Mouse (Mus musculus): Measurements from ENCODE around the gene Sbno2. TPM values are rescaled to one million over a fixed set of nuclear protein-coding genes. Genes with fewer than 3 reads are reported as not detected.

The Sbno2 gene
- total RNA-seq, 2 experiments from 2014 or later = 9.2 to 20.9 TPM

- ATAC-seq (replicated peaks; ENCODE audit: low FRiP score, poor library complexity, severe bottlenecking) = no peak
Observed at GRCm38 (mm10) chr10:80129846-80130245, 24.5 kb upstream of the Sbno2 start.

GRCm38 (mm10) chr10:80127920-80128319, 22.5 kb upstream of the Sbno2 start:
- ATAC-seq (replicated peaks; ENCODE audit: low FRiP score, poor library complexity, severe bottlenecking) = no peak

- peak; percentile 83 for ATAC-seq (replicated peaks; ENCODE audit: low FRiP score, poor library complexity, severe bottlenecking)
Observed at GRCm38 (mm10) chr10:80123932-80124562, 18.7 kb upstream of the Sbno2 start.

GRCm38 (mm10) chr10:80121639-80122038, 16.3 kb upstream of the Sbno2 start:
- no peak for ATAC-seq (replicated peaks; ENCODE audit: low FRiP score, poor library complexity, severe bottlenecking)

GRCm38 (mm10) chr10:80120146-80120545, 14.8 kb upstream of the Sbno2 start:
- no peak for ATAC-seq (replicated peaks; ENCODE audit: low FRiP score, poor library complexity, severe bottlenecking)

- ATAC-seq (replicated peaks; ENCODE audit: low FRiP score, poor library complexity, severe bottlenecking) = no peak
Observed at GRCm38 (mm10) chr10:80118552-80118951, 13.2 kb upstream of the Sbno2 start.

DNA sequence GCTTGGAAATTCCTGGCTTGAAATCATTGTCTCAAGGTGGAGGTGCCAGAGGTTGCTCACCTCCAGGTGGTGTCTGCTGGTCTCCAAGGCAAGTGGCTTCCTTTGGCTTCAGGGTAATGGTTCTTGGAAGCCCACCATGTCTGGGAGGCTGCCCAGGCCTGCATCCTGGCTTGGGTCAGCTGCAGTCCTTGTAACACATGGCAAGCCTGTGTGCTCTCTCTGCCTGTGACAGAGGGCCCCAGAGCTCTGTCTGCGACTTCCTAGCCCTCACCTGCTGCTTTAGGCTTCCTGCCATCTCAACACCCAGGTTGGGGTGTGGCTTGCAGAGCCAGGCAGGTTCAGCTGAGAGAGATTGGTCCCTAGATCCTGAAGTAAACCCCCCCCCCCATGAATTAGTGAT, 12.4 kb upstream of the Sbno2 start:
- no peak for ATAC-seq (replicated peaks; ENCODE audit: low FRiP score, poor library complexity, severe bottlenecking)

- ATAC-seq (replicated peaks; ENCODE audit: low FRiP score, poor library complexity, severe bottlenecking) = peak; percentile 36
Observed at GRCm38 (mm10) chr10:80116927-80117691, 11.7 kb upstream of the Sbno2 start.

- no peak for ATAC-seq (replicated peaks; ENCODE audit: low FRiP score, poor library complexity, severe bottlenecking)
Observed at GRCm38 (mm10) chr10:80116563-80116926, 11.2 kb upstream of the Sbno2 start.

- no peak for ATAC-seq (replicated peaks; ENCODE audit: low FRiP score, poor library complexity, severe bottlenecking)
Observed at GRCm38 (mm10) chr10:80115944-80116335, 10.6 kb upstream of the Sbno2 start.

DNA sequence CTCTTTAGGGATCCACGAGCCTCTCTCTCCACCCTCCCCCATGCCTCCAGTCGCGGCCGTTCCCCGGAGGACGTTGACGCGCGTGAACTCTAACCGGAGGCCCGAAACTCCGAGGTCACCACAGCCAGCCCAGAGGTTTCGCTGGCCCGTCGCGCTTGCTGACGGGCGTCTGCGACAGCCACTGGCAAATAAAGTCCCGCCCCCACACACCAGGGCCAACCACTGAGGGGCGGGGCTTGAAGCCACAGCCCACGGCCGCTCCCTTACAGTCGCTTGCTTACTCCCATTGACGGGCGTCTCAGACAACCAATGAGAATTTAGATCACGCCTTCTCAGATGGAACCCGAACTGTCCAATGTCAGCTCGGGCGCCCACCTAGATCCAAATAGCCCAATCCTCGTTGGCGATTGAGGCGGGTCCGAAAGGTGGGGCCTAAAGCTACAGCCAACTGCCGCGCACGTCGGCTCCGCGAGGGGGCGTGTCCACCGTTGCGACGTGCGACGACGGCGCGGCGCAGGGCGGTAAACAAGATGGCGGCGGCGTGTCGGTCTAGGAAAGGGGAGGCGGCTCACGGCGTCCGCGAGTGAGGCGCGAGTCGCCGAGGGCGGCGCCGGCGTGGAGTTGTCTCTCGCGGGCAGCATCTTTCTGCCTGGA, 10.0 kb upstream of the Sbno2 start, which contains the start of gene Stk11:
Gene Stk11 (plus strand): TSS at position 514 of the 654 bp plus-strand sequence.
- ATAC-seq (replicated peaks; ENCODE audit: low FRiP score, poor library complexity, severe bottlenecking) = peak; percentile 80

- ATAC-seq (replicated peaks; ENCODE audit: low FRiP score, poor library complexity, severe bottlenecking) = peak; percentile 60
Observed at GRCm38 (mm10) chr10:80114341-80115284, 9.2 kb upstream of the Sbno2 start.

- ATAC-seq (replicated peaks; ENCODE audit: low FRiP score, poor library complexity, severe bottlenecking) = no peak
Observed at GRCm38 (mm10) chr10:80107678-80108077, 2.3 kb upstream of the Sbno2 start.

- ATAC-seq (replicated peaks; ENCODE audit: low FRiP score, poor library complexity, severe bottlenecking) = no peak
Observed at GRCm38 (mm10) chr10:80105926-80106325, 555 bp upstream of the Sbno2 start.

DNA sequence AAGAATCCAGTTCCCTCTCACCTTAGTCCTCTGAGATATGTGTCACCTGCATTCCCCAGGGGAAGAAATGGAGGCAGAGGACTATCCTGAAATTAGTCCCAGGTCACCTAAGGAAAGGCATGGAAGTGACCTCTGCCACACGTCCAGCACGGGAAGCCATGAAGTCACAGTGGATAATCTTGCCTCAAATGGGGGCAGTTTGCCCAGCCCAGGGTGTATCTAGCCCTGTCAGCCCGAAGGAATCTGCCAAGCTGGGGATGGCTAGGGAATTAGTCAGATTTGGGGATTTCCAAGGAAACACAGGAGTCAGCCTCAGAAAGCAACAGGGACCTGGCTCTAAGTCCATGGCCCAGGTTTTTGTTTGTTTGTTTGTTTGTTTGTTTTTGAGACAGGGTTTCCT, 1.2 kb downstream of the Sbno2 start:
- ATAC-seq (replicated peaks; ENCODE audit: low FRiP score, poor library complexity, severe bottlenecking) = no peak

GRCm38 (mm10) chr10:80103032-80103431, 2.3 kb downstream of the Sbno2 start:
- peak; percentile 61 for ATAC-seq (replicated peaks; ENCODE audit: low FRiP score, poor library complexity, severe bottlenecking)

- peak; percentile 87 for ATAC-seq (replicated peaks; ENCODE audit: low FRiP score, poor library complexity, severe bottlenecking)
Observed at GRCm38 (mm10) chr10:80102216-80102915, 3.0 kb downstream of the Sbno2 start.

DNA sequence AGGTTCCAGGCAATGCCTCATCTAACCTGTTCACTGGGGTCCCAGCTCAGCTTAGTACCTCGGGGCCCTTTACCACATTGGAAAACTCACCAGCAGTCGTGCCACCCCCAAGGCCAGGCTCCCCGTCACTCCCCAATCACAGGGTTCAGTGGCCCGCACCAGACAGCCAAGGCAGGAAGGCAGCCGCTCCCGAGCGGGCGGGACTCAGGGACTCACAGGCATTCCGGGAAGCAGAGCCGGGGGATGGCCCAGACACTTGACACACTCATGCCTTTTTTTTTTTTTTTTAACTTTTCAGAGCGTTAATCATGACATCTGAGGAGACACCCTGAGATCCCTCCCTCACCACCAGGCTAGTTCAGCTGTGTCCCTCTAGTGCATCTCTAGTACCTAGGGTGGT, 4.4 kb downstream of the Sbno2 start:
- ATAC-seq (replicated peaks; ENCODE audit: low FRiP score, poor library complexity, severe bottlenecking) = 0 out of 2 replicates have a peak, but pooled peaks have one; percentile 4

DNA sequence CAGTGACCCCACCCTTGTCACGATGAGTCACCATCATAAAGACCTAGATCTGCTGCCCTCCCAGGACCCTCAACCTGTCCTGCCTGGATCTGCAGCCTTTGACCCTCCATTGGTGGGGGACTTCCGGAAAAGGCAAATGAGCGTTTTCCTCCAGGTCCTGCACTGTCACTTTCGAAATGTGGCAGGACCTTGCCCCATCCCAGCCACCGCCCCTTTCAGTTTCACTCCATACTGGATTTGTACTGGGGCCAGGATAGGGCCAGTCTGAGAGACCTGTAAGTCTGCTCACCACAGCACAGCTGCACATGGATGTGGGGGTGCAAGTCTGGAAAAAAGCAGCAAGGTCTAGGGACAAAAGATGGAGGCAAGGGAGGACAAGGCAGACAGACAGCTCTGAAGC, 6.7 kb downstream of the Sbno2 start:
- ATAC-seq (replicated peaks; ENCODE audit: low FRiP score, poor library complexity, severe bottlenecking) = no peak
